Mouse (Mus musculus) cerebellum, adult 2 months (tissue): ENCODE data around the gene Olfr373.

Experiments
- CTCF ChIP-seq: fragments of 200-500 bp; IDR thresholded peaks from 2 replicates; pipeline ENCODE4 v1.5.1; 2011; ENCODE audit warnings: low read depth, mild to moderate bottlenecking, control low read depth, low read length, moderate library complexity, borderline replicate concordance; ENCODE audit not compliant: insufficient read depth
- POLR2A ChIP-seq: fragments of 200-500 bp; IDR thresholded peaks from 2 replicates; pipeline ENCODE4 v1.6.1; 2011; ENCODE audit warnings: low read length, control low read depth, borderline replicate concordance; ENCODE audit not compliant: insufficient read depth

- no peak for TF ChIP-seq CTCF
- no peak for TF ChIP-seq POLR2A
Measured at GRCm38 (mm10) chr8:72106740-72107139, 23.8 kb downstream of the Olfr373 start, which contains the start of gene Olfr374.
